Mouse (Mus musculus) liver, adult 2 months (tissue): ENCODE data around the gene Srrm1.

ENCODE experiments used
- CTCF ChIP-seq: fragments of 200-500 bp; IDR thresholded peaks from 2 replicates; pipeline ENCODE4 v1.5.1; 2011; ENCODE audit warnings: low read depth, low read length, control low read depth
- POLR2A ChIP-seq: fragments of 200-500 bp; IDR thresholded peaks from 2 replicates; pipeline ENCODE4 v1.6.1; 2011; ENCODE audit warnings: low read length, control low read depth; ENCODE audit not compliant: insufficient read depth; ENCODE audit errors: extremely low read depth

GRCm38 (mm10) chr4:135271419-135271828 is 81.7 kb downstream of the Srrm1 start:
- TF ChIP-seq CTCF (no peak), POLR2A (no peak)
